Mouse (Mus musculus) gonadal fat pad, adult 2 months (tissue): ENCODE data around the gene Pnpla8. TPM values are rescaled to one million over a fixed set of nuclear protein-coding genes. Genes with fewer than 3 reads are reported as not detected.
"Not testable (repeated sequence)": the region's sequence is repeated elsewhere in the genome, so short reads cannot be mapped to it uniquely, and the experiment has no call there.

Experiments used
- DNase-seq: peaks from one replicate; pipeline ENCODE4 v3.0.0-alpha.2; 2012; ENCODE audit warnings: low read depth
- polyA plus RNA-seq: library from polyadenylated mRNA; depleted of rRNA; stranded (reverse); fragments of >200 nt; gene quantifications from 2 replicates; pipeline ENCODE4 v1.2.3, GENCODE M21; 2012

Pnpla8 gene
- polyA plus RNA-seq, 1 experiment: 34.0 TPM

- no peak for DNase-seq
These were observed 48.2 kb downstream of the Pnpla8 start for GRCm38 (mm10) chr12:44269311-44269831.

GRCm38 (mm10) chr12:44274125-44274835, 53.1 kb downstream of the Pnpla8 start:
- DNase-seq: no peak

- not testable (repeated sequence) for DNase-seq
These were observed 59.0 kb downstream of the Pnpla8 start for GRCm38 (mm10) chr12:44280147-44280546.

- DNase-seq: no peak
These were observed 60.4 kb downstream of the Pnpla8 start for GRCm38 (mm10) chr12:44281534-44281933.

GRCm38 (mm10) chr12:44283378-44283777, 62.2 kb downstream of the Pnpla8 start:
- DNase-seq: no peak

- DNase-seq: no peak
These were observed 65.8 kb downstream of the Pnpla8 start for GRCm38 (mm10) chr12:44286992-44287391.

GRCm38 (mm10) chr12:44292281-44292680, 71.1 kb downstream of the Pnpla8 start:
- DNase-seq: no peak

GRCm38 (mm10) chr12:44300793-44301192, 79.6 kb downstream of the Pnpla8 start:
- DNase-seq: no peak

- DNase-seq: no peak
These were observed 82.8 kb downstream of the Pnpla8 start for GRCm38 (mm10) chr12:44304012-44304411.

GRCm38 (mm10) chr12:44304869-44305268, 83.7 kb downstream of the Pnpla8 start:
- DNase-seq: no peak

GRCm38 (mm10) chr12:44308221-44308620, 87.1 kb downstream of the Pnpla8 start:
- no peak for DNase-seq

- DNase-seq: no peak
These were observed 94.0 kb downstream of the Pnpla8 start for GRCm38 (mm10) chr12:44315212-44315611.

- DNase-seq: no peak
These were observed 103.9 kb downstream of the Pnpla8 start for GRCm38 (mm10) chr12:44325091-44325490.

GRCm38 (mm10) chr12:44327452-44327851, 106.3 kb downstream of the Pnpla8 start:
- no peak for DNase-seq

GRCm38 (mm10) chr12:44328381-44329315, 107.5 kb downstream of the Pnpla8 start, which contains the start of gene Nrcam:
TSS of gene Nrcam (plus strand) at chr12:44328885.
- no peak for DNase-seq

- no peak for DNase-seq
These were observed 108.4 kb downstream of the Pnpla8 start for GRCm38 (mm10) chr12:44329316-44330215.

- DNase-seq: no peak
These were observed 109.1 kb downstream of the Pnpla8 start for GRCm38 (mm10) chr12:44330216-44330719.

- DNase-seq: no peak
These were observed 116.0 kb downstream of the Pnpla8 start for GRCm38 (mm10) chr12:44337136-44337640.

- DNase-seq: no peak
These were observed 117.0 kb downstream of the Pnpla8 start for GRCm38 (mm10) chr12:44338195-44338622.

GRCm38 (mm10) chr12:44344075-44344474, 122.9 kb downstream of the Pnpla8 start:
- no peak for DNase-seq

GRCm38 (mm10) chr12:44345251-44345650, 124.1 kb downstream of the Pnpla8 start:
- DNase-seq: no peak
